Mouse (Mus musculus) liver, adult (tissue): ENCODE data around the gene G6pc2.

Experiments used
- GATA4 ChIP-seq: IDR thresholded peaks from 2 replicates; pipeline ENCODE4 v1.6.1; 2014; ENCODE audit warnings: mild to moderate bottlenecking, low read length; ENCODE audit not compliant: insufficient replicate concordance

The G6pc2 gene

DNA sequence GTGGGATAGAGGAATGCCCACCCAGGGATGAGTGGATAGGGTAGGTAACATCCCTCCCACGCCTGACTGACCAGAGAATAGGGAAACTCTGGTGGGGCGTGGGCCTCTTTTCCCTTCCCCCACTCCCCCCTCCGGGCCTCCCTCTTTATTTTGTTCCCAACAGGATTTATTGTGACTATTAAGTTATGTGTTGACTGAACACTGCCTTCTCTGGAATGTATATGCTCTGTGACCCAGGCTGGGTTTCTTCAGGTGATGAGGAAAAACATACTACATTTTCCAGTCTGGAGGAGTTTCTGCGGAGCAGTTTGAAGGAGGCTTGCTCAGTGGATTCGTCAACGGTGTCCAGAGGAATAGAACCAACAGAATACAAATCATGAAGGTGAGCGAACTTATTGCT lies at the start of gene G6pc2:
G6pc2 (plus strand) TSS at position 301 of the 400 bp plus-strand sequence.
- no peak for TF ChIP-seq GATA4

DNA sequence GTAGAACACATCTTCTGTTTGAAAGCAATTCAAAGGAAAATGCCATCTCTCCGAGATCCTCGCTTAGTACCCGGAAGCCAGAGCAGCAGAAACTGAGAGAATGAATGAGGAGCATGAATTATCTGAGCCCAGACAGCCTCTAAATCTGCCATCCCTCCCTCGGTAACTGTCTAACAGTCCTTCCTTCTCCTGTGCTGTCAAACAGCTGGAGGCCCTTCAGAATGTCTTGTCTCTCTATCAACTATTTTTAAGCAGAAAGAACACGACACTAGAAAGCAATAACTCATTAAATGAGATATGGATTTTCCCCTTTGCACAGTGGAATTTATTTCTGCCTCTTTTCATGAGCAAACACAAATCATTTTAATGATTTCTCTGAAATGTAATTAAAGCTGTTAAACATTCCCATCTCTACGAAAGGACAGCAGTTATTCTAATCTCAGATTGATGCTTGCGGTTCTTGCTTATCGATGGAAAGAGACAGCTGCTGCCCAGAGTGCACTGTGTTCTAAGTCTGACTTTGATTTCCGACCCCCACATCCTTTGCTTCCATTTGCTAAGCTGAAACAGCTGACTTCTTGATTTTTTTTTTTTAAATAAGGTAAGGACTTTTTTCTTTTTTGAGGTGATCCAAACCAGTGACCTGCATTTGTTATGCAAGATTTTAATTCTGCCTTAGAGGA lies 40.3 kb upstream of the G6pc2 start:
- no peak for TF ChIP-seq GATA4

DNA sequence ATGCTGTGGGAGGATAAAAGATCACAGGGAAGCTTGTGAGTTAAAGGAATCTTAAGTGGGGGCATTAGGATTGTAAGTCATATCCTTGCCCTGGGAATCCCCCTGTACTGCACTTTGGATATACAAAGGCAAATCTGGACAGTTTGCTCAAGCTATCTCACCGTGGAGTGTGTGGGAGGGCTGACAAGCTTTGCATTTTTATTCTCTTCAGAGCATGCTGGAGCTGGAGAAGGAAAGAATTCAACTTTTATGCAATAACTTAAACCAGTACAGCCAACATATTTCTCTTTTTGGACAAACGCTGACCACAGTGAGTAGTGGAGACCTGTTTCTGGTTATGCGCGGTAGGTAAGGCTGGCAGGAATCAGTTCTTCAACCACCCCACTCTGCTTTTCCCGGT lies 35.6 kb upstream of the G6pc2 start:
- TF ChIP-seq GATA4 = no peak

DNA sequence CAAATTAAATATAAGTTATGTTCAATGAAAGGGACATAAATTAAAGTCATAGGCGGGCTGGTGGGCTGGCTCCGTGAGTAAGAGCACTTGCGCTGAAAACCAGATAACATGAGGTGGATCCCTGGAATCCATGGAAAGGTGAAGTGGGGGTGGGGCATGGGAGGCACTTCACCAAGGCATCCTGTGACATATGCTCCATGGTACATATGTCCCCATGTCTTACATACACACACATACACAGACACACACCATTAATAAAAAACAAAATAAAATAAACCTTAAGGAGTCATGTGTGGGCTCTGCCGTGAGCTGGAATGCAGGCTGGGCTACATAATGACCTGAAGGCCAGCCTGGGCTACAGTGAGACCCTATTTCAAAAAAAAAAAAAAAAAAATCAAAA lies 31.2 kb upstream of the G6pc2 start:
- TF ChIP-seq GATA4 = no peak

DNA sequence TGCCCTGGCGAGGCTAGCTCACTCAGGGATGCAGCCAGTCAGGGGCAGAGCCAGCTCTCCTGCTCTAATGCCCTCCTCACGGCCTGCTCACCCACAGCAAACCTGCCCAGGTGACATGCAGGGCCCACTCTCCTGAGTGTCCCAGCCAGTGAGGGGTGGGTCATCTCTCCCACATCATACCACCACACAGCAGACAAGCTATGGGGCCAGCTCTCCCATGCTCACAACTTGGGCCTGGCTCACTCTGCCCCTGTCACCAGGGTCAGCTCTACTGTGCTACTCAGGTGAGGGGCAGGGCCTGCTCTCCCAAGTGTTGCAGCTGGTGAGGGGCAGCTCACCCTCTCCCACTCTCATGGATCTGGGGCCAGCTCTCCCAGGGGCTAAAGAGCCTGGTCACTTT lies 22.9 kb upstream of the G6pc2 start:
- TF ChIP-seq GATA4 = no peak

DNA sequence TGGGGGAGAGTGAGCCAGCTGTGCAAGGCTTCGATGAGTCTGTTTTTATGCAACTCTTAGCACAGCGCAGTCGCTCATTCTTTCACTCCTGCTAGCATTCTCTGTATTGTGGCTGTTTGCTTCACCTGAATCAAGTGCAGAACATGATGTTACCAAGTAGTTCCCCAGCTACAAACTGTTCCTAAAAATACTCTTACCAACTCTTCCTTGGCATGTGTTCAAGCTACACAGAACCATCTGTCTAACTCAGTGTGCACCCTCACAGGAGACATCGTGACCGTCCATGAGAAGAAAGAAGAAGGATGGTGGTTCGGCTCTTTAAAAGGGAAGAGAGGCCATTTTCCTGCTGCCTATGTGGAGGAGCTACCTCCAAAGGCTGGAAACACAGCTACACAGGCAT lies 22.1 kb upstream of the G6pc2 start:
- no peak for TF ChIP-seq GATA4

DNA sequence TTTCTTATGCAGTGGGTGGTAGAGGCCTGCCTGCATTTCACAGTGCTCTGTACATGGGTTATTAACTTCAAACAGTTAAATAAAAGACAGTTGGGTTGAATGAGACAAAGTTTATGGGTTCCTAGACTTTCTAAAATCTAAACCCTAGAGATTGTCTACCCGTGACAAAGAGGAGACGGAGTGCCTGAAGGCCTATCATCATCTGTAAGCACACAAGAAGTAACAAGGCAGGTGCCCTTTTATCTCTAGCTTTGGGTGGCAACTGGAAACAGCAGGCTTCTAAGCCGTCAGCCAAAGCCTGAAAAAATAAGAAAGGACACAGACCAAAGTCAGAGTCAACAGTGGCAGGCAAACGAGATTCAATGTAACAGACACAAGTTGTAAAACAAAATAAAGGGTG lies 21.7 kb upstream of the G6pc2 start:
- TF ChIP-seq GATA4 = no peak

DNA sequence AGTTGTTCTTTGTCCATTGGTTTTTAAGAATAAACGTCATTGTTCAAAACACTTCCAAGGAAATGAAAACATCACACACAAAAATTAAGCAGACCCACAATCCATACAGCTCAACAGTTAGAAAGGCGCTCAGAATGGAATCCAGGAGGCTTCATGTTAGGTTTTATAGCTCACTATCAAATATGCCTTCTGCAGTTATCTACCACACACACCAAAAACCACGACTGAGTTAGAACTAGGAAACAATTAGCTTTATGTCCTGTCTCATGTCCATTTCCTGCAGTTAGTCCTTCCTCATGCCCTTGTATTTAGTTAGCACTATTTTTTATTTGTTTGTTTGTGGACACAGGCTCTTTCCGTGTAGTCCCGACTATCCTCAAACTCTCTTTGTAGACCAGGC lies 19.8 kb upstream of the G6pc2 start:
- no peak for TF ChIP-seq GATA4

DNA sequence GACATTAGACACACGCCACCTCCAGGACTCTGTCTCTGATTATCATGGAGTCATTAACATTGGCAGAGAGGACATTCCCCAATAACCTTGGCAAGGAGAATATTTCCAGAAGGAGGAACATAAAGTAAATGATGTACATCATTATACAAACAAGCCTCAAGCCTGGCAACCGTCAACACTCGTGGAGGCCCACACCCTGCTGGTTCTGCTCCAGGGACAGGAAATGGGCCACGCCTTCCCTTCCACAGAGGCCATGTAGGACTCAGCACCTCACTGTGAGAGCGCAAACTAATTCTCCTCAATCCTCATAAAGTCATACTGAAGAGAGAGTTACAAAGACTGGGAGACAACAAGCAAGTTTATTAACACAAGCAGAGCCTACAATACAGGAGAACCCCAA lies 17.3 kb upstream of the G6pc2 start:
- no peak for TF ChIP-seq GATA4

DNA sequence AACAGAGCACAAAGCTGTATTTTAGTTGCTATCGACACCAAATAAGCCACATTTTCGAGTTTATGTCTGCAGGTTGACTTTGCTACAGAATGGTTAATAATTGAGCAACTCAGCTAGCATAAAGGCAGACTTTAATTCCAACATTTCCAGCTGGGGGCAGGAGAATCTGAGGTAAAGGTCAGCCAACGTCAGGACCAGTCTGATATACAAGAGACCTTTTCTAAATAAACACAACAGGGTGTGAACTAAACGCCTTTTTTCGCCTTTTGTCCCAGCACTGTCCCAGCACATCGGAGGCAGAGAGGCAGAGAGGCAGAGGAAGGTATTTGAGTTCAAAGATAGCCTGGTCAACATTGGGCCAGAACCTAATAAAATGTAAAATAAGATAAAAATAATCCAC lies 5.7 kb upstream of the G6pc2 start:
- no peak for TF ChIP-seq GATA4

DNA sequence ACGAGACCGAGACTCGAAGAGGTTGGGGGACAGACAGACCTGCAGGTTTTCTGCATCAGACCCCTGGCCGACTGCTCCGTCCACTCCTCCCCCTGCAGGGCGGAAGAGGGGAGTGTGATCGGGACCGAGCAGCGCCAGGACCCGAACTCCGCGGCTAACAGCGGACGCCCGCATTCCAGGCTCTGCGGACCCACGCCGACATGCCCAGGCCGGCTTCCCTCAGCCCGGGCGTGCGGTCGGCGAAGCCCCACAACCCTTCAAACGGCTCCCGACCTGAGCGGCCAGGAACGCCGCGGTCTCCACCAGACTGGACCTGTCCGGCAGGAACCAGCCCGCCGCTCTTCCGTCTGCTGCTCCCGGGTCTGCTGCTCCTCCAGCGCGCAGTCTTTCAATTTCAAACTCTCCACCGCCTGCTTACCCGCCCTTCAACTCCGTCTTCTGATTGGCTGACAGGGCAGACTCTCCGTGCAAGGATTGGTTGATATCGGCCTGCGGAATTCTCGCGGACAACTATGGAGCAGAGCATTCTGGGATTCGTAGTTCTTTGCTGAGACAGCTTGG lies 5.0 kb upstream of the G6pc2 start, which contains the start of gene Spc25:
Spc25 (minus strand) TSS at position 404 of the 561 bp plus-strand sequence.
- TF ChIP-seq GATA4 = no peak

DNA sequence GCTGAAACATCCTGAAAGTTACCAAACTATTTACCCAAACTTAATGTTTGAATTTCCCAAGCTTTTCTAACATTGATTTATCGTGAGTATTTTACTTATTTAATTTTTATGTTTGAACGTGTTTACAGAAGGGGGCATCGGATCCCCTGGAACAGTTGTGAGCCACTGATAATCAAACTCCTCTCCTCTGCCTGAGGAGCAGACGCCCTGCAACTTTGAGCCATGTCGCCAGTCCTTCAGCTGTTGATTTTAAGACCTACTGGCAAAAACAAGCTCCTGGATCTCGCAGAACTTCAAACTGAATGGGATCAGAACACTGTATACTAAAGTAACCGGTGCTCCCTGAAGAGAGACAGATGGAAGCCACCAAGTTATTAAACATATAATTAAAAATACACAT lies 4.3 kb upstream of the G6pc2 start:
- TF ChIP-seq GATA4 = no peak

DNA sequence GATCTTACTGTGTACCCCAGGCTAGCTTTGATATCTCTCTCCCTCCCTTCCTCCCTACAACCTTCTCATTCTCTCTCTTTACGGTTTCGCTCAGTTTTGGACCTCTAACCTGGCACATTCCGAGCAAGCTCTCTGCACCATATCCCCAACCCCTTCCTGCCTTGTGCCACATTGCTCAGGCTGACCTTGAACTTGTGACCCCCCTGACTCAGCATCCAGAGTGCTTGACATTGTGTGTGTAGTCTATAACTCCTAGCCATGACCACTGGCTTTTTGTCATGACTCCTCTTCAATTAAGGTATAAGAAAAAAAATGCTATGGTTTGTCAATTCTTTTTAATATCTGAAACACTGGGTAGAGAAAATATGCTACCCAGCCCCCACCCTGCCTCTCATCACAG lies 1.2 kb upstream of the G6pc2 start:
- TF ChIP-seq GATA4 = no peak

DNA sequence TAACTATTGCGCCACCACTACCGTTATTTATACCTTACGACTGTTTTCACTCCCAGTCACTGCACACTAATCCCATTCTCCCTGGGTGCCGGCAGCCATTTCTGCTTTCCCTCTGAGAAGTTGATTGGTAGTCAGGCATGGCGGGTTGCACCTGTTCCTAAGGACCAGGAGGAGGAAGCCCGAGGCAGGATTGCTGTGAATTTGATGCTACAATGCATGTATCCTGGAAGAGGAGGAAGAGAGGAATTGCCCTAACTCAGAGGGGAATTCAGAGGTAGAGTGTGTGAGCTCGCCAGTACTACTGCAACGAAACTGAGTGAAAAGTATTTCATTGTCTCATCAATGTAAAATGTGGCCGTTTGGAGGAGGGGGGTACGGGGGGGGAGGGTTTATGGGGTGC lies 1.8 kb downstream of the G6pc2 start:
- no peak for TF ChIP-seq GATA4

DNA sequence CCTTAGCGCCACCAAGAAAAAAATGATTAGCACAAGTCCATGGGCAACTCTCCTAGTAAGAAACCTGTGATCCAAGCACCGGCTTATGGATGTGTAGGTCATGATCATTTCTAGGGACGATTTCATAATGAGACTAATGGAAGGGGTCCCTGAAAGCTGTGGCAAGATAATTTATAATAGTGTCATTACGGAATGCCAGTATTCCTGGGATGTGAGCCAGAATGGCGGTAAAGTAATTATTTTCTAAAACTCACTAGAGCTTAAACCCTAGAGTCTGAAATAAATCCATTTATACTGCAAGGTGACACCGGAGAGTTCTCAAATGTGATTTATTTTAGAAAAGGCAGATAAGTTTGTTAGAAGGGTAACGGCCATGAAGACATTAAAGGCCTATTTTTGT lies 4.4 kb downstream of the G6pc2 start:
- TF ChIP-seq GATA4 = no peak

DNA sequence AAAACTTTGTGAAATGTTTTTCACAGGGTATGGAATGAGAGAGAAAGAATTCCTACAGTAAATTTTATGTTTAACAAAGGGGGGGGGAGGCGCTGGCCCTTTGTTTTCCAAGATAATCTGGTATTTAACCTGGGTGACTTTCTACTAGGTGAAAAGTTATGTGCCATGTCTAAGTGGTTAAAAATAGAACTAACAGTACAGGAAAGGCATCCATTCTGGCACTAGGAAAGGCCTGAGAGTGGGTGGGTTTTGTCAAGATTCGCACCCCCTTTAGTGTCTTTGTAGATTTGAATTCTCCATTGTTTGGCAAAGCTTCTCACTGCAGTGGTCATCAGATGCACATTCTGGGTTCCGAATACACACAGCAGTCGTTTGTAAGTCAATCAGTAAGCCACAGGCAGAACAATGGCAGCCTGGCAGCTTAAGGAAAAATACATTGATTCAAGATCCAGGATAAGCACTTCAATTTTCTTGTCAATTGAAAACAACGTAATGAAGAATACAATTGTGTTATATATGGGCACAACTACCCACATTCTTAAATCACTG lies 11.1 kb downstream of the G6pc2 start:
- TF ChIP-seq GATA4 = no peak

DNA sequence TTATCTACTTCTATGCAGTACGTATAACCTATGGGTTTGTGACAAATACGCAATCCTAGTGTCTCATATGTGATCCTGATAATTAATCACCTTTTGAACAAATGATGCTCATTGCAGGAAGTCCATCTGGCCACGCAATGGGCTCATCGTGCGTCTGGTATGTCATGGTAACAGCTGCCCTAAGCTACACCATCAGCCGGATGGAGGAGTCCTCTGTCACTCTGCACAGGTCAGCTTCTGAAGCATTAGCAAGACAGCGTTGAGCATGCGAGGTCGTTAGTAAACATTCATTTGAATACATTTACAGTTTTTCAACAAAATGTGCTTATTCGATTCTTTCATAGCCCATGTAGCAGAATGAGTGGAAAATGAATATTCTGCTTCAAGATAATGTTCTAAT lies 11.9 kb downstream of the G6pc2 start:
- no peak for TF ChIP-seq GATA4

DNA sequence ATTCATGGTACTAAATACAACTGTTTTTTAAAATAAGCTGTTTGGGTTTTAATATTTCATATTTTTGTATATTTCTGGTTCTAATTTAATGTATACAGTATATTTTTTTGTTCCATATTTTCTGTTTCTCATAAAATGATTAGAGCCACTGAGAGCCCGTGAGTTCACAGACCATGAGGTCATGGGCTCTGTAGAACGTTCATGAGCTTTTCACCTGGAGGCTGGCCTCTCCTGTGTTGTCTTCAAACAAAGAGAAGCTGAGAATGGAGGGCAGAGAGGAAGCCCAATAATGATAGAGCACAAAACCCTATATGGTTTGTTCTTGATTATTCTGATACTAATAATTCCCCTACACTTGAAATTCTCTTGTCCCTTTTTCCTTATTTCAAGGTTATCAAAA lies 13.9 kb downstream of the G6pc2 start:
- no peak for TF ChIP-seq GATA4

DNA sequence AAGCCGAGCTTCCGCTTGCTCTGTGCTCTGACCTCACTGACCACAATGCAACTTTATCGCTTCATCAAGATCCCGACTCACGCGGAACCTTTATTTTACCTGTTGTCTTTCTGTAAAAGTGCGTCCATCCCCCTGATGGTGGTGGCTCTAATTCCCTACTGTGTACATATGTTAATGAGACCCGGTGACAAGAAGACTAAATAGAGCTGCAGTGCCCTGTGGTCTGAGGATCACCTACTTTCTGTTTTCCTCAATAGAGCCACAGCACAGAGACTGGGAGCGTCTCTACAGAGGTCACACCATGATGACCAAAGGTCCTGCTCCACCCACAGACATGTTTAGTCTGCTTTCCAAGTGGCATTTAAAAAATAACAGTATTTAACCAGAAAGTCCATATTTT lies 16.0 kb downstream of the G6pc2 start:
- TF ChIP-seq GATA4 = 0 out of 2 replicates have a peak, but pooled peaks have one; percentile 5
